Mouse (Mus musculus): ENCODE measurements around the gene Prcd. TPM values are rescaled to one million over a fixed set of nuclear protein-coding genes. Genes with fewer than 3 reads are reported as not detected.
"Not testable (repeated sequence)": the region's sequence is repeated elsewhere in the genome, so short reads cannot be mapped to it uniquely, and the experiment has no call there.

The Prcd gene
- polyA plus RNA-seq, 1 experiment from 2014 or later: 0.39 TPM

- WGBS: 5% methylated on average over 27 of the region's 28 CpGs
- ATAC-seq (ENCODE audit: low FRiP score, low read depth): no peak
- no peaks in the 10 kb centered on the region for H3K36me3 ChIP-seq
- H3K9me3 ChIP-seq: no peaks in the 10 kb centered on the region
- H3K4me2 ChIP-seq (replicated peaks): peak within 1 kb of the TSS; percentile 80
- H3K4me1 ChIP-seq: peaks cover 43% of the 10 kb centered on the region
- peaks cover 58% of the 10 kb centered on the region for H3K27me3 ChIP-seq (replicated peaks)
- H3K4me3 ChIP-seq: peak within 1 kb of the TSS; percentile 45
- H3K9ac ChIP-seq: peak within 1 kb of the TSS; percentile 71
- H3K27ac ChIP-seq: no peak within 1 kb of the TSS
Observed at GRCm38 (mm10) chr11:116654255-116654821, 1.0 kb downstream of the Prcd start, which contains the start of gene Cygb. Cygb (minus strand) TSS chr11:116654313.

- no peak overlapping the region for H3K4me3 ChIP-seq
- H3K27ac ChIP-seq: no peak overlapping the region
- H3K27me3 ChIP-seq (replicated peaks): peaks cover 42% of the 10 kb centered on the region
- no peak for ATAC-seq (ENCODE audit: low FRiP score, low read depth)
- no peaks in the 10 kb centered on the region for H3K36me3 ChIP-seq
- 0 out of 2 replicates have a peak overlapping the region, but pooled peaks have one; percentile 29 for H3K9ac ChIP-seq
- WGBS: 84% methylated on average over 16 of the region's 16 CpGs
- peaks cover 60% of the 10 kb centered on the region for H3K4me1 ChIP-seq
- H3K4me2 ChIP-seq (replicated peaks): peak overlapping the region; percentile 62; the same call in 1 of the 2 replicates
- no peaks in the 10 kb centered on the region for H3K9me3 ChIP-seq
Observed at GRCm38 (mm10) chr11:116656348-116657191, 3.2 kb downstream of the Prcd start.

- peaks cover 32% of the 10 kb centered on the region for H3K27me3 ChIP-seq (replicated peaks)
- peak; percentile 65 for ATAC-seq (ENCODE audit: low FRiP score, low read depth)
Observed at GRCm38 (mm10) chr11:116657311-116658223, 4.2 kb downstream of the Prcd start.

GRCm38 (mm10) chr11:116658238-116658637 is 4.9 kb downstream of the Prcd start:
- peak overlapping the region; percentile 62 for H3K4me2 ChIP-seq (replicated peaks)
- H3K9ac ChIP-seq: no peak overlapping the region
- no peaks in the 10 kb centered on the region for H3K9me3 ChIP-seq
- no peaks in the 10 kb centered on the region for H3K36me3 ChIP-seq
- H3K27ac ChIP-seq: no peak overlapping the region
- ATAC-seq (ENCODE audit: low FRiP score, low read depth): no peak
- no peak overlapping the region for H3K4me3 ChIP-seq
- 69% methylated on average over 10 of the region's 10 CpGs for WGBS
- H3K27me3 ChIP-seq (replicated peaks): peaks cover 26% of the 10 kb centered on the region
- peaks cover 61% of the 10 kb centered on the region for H3K4me1 ChIP-seq

More at GRCm38 (mm10) chr11:116657311-116658223, 4.2 kb downstream of the Prcd start:
- H3K4me1 ChIP-seq: peaks cover 61% of the 10 kb centered on the region
- H3K27ac ChIP-seq: peak overlapping the region; percentile 86; the same call in 1 of the 2 replicates
- no peaks in the 10 kb centered on the region for H3K36me3 ChIP-seq
- peak overlapping the region; percentile 23; the same call in 1 of the 2 replicates for H3K4me3 ChIP-seq
- H3K4me2 ChIP-seq (replicated peaks): peak overlapping the region; percentile 62
- H3K9me3 ChIP-seq: no peaks in the 10 kb centered on the region
- WGBS: 12% methylated on average over 22 of the region's 22 CpGs
- 0 out of 2 replicates have a peak overlapping the region, but pooled peaks have one; percentile 29 for H3K9ac ChIP-seq

- Histone ChIP-seq H3K9me3 (no peaks in the 10 kb centered on the region), H3K9ac (no peak overlapping the region), H3K27me3 (replicated peaks) (peaks cover 20% of the 10 kb centered on the region), H3K4me3 (no peak overlapping the region), H3K36me3 (no peaks in the 10 kb centered on the region), H3K4me1 (peaks cover 62% of the 10 kb centered on the region), H3K27ac (no peak overlapping the region), H3K4me2 (replicated peaks) (no peak overlapping the region)
- WGBS: 82% methylated on average over 15 of the region's 15 CpGs
- no peak for ATAC-seq (ENCODE audit: low FRiP score, low read depth)
Observed at GRCm38 (mm10) chr11:116659027-116659621, 5.8 kb downstream of the Prcd start.

- H3K27me3 ChIP-seq (replicated peaks): 0 out of 2 replicates have a peak, but pooled peaks cover 10% of the 10 kb centered on the region
- 76% methylated on average over 9 of the region's 9 CpGs for WGBS
- H3K9ac ChIP-seq: no peak overlapping the region
- peak overlapping the region; percentile 86 for H3K27ac ChIP-seq
- H3K4me1 ChIP-seq: peaks cover 64% of the 10 kb centered on the region
- no peaks in the 10 kb centered on the region for H3K36me3 ChIP-seq
- peak overlapping the region; percentile 48 for H3K4me2 ChIP-seq (replicated peaks)
- ATAC-seq (ENCODE audit: low FRiP score, low read depth): no peak
- no peak overlapping the region for H3K4me3 ChIP-seq
- no peaks in the 10 kb centered on the region for H3K9me3 ChIP-seq
Observed at GRCm38 (mm10) chr11:116660181-116660580, 6.8 kb downstream of the Prcd start.

GRCm38 (mm10) chr11:116661291-116661947 is 8.1 kb downstream of the Prcd start:
- Histone ChIP-seq H3K4me1 (peaks cover 64% of the 10 kb centered on the region), H3K9ac (peak overlapping the region; percentile 48), H3K4me3 (no peak overlapping the region), H3K9me3 (no peaks in the 10 kb centered on the region), H3K4me2 (replicated peaks) (peak overlapping the region; percentile 48), H3K36me3 (no peaks in the 10 kb centered on the region), H3K27me3 (replicated peaks) (0 out of 2 replicates have a peak, but pooled peaks cover 5% of the 10 kb centered on the region), H3K27ac (peak overlapping the region; percentile 86)
- 17% methylated on average over 13 of the region's 13 CpGs for WGBS
- peak; percentile 75 for ATAC-seq (ENCODE audit: low FRiP score, low read depth)

GRCm38 (mm10) chr11:116661948-116662377 is 8.6 kb downstream of the Prcd start:
- Histone ChIP-seq H3K4me1 (peaks cover 63% of the 10 kb centered on the region), H3K4me3 (no peak overlapping the region), H3K9ac (peak overlapping the region; percentile 48), H3K27me3 (replicated peaks) (0 out of 2 replicates have a peak, but pooled peaks cover 3% of the 10 kb centered on the region), H3K36me3 (no peaks in the 10 kb centered on the region), H3K4me2 (replicated peaks) (peak overlapping the region; percentile 48), H3K9me3 (no peaks in the 10 kb centered on the region), H3K27ac (peak overlapping the region; percentile 86)
- no peak for ATAC-seq (ENCODE audit: low FRiP score, low read depth)
- 61% methylated on average over 8 of the region's 8 CpGs for WGBS

GRCm38 (mm10) chr11:116665289-116665688 is 12.0 kb downstream of the Prcd start:
- Histone ChIP-seq H3K9ac (no peak overlapping the region), H3K27me3 (replicated peaks) (peaks cover 3% of the 10 kb centered on the region; the same call in 1 of the 2 replicates), H3K4me1 (peaks cover 59% of the 10 kb centered on the region), H3K9me3 (no peaks in the 10 kb centered on the region), H3K27ac (no peak overlapping the region), H3K36me3 (no peaks in the 10 kb centered on the region), H3K4me3 (no peak overlapping the region), H3K4me2 (replicated peaks) (no peak overlapping the region)
- no peak for ATAC-seq (ENCODE audit: low FRiP score, low read depth)
- WGBS: 80% methylated on average over 10 of the region's 10 CpGs

GRCm38 (mm10) chr11:116666566-116666965 is 13.2 kb downstream of the Prcd start:
- H3K27me3 ChIP-seq (replicated peaks): peaks cover 3% of the 10 kb centered on the region; the same call in 1 of the 2 replicates
- no peak overlapping the region for H3K9ac ChIP-seq
- no peak for ATAC-seq (ENCODE audit: low FRiP score, low read depth)
- no peak overlapping the region for H3K27ac ChIP-seq
- H3K9me3 ChIP-seq: no peaks in the 10 kb centered on the region
- 78% methylated on average over 9 of the region's 9 CpGs for WGBS
- H3K4me1 ChIP-seq: peaks cover 51% of the 10 kb centered on the region
- no peak overlapping the region for H3K4me3 ChIP-seq
- H3K4me2 ChIP-seq (replicated peaks): no peak overlapping the region
- H3K36me3 ChIP-seq: no peaks in the 10 kb centered on the region

- not testable (repeated sequence) for H3K9me3 ChIP-seq; H3K9ac ChIP-seq; H3K4me2 ChIP-seq (replicated peaks); H3K27ac ChIP-seq; H3K36me3 ChIP-seq; H3K27me3 ChIP-seq (replicated peaks); ATAC-seq (ENCODE audit: low FRiP score, low read depth); H3K4me3 ChIP-seq
- WGBS: 88% methylated on average over 4 of the region's 5 CpGs
- H3K4me1 ChIP-seq: peaks cover 46% of the 10 kb centered on the region
Observed at GRCm38 (mm10) chr11:116667012-116667411, 13.7 kb downstream of the Prcd start.

Data from neural tube, embryonic 12.5 days (tissue).